Mouse (Mus musculus) MEL (cell line): ENCODE data around the gene Sec23b.

Source experiments
- CTCF ChIP-seq, 3 experiments: IDR thresholded peaks in 2 of 3; conservative IDR thresholded peaks in 1 of 3; 2 replicates each; pipeline ENCODE4 v1.5.1; 2011 to 2012; ENCODE audit warnings: low read length in 3 of 3, low read depth in 2 of 3, mild to moderate bottlenecking in 2 of 3, improper control_type of control experiment in 1 of 3, inconsistent platforms in 1 of 3, mixed read lengths in 1 of 3, moderate library complexity in 1 of 3; ENCODE audit not compliant: control insufficient read depth in 1 of 3, insufficient read depth in 1 of 3, poor library complexity in 1 of 3, severe bottlenecking in 1 of 3
- JUND ChIP-seq: IDR thresholded peaks from 2 replicates; pipeline ENCODE4 v1.6.1; 2011; ENCODE audit warnings: low read depth, mild to moderate bottlenecking, improper control_type of control experiment, low read length
- MAFK ChIP-seq: IDR thresholded peaks from 2 replicates; pipeline ENCODE4 v1.6.1; 2011; ENCODE audit warnings: low read depth, mild to moderate bottlenecking, low read length, improper control_type of control experiment, borderline replicate concordance
- NELFE ChIP-seq: IDR thresholded peaks from 2 replicates; pipeline ENCODE4 v1.6.1; 2011; ENCODE audit warnings: low read depth, low read length, improper control_type of control experiment
- NRF1 ChIP-seq: IDR thresholded peaks from 2 replicates; pipeline ENCODE4 v1.6.1; 2014; ENCODE audit warnings: low read depth, mild to moderate bottlenecking, inconsistent platforms, low read length, improper control_type of control experiment, moderate library complexity; ENCODE audit not compliant: poor library complexity, insufficient read depth, severe bottlenecking
- POLR2A ChIP-seq, 2 experiments: IDR thresholded peaks; 2 replicates each; pipeline ENCODE4 v1.6.1; 2011 to 2012; ENCODE audit warnings: low read length in 2 of 2, mild to moderate bottlenecking in 2 of 2, control low read depth in 1 of 2, improper control_type of control experiment in 1 of 2, low read depth in 1 of 2, moderate library complexity in 1 of 2; ENCODE audit not compliant: control insufficient read depth in 1 of 2, insufficient read depth in 1 of 2, poor library complexity in 1 of 2
- RAD21 ChIP-seq: IDR thresholded peaks from 2 replicates; pipeline ENCODE4 v1.6.1; 2011; ENCODE audit warnings: mild to moderate bottlenecking, low read depth, low read length, improper control_type of control experiment
- SIN3A ChIP-seq: IDR thresholded peaks from 2 replicates; pipeline ENCODE4 v1.6.1; 2012; ENCODE audit warnings: low read length, improper control_type of control experiment, inconsistent platforms
- SMC3 ChIP-seq: IDR thresholded peaks from 2 replicates; pipeline ENCODE4 v1.6.1; 2011; ENCODE audit warnings: low read depth, low read length, improper control_type of control experiment
- ZC3H11A ChIP-seq: IDR thresholded peaks from 2 replicates; pipeline ENCODE4 v1.6.1; 2012; ENCODE audit warnings: low read depth, mild to moderate bottlenecking, inconsistent platforms, low read length, improper control_type of control experiment

DNA sequence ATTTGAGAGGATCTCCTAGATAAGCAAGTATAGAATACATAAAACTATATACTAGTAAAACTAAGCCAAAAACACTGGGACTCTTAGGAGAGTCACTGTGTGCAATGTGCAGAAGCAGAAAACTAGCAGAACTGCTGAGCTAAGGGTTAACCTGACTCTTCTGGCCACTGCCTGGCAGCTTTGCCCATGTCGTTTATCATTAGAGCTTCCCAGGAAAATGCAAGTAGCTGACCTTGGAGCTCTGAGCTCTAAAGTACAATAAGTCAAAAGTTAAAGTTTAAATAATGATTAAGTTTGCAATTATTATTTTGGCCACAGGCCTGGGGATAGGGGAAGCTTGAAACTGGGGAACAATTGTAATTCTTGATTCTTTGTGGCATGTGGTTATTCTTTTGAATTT, 10.5 kb upstream of the Sec23b start:
- TF ChIP-seq SMC3 (no peak), RAD21 (no peak), POLR2A (IDR thresholded peaks at IDR 0.05; ENCODE audit: control insufficient read depth in 1 of 2, insufficient read depth in 1 of 2, low read depth in 1 of 2, low read length in 2 of 2, poor library complexity in 1 of 2) (no peak), NELFE (no peak), JUND (no peak), MAFK (no peak), ZC3H11A (no peak), SIN3A (no peak), CTCF (IDR thresholded peaks at IDR 0.05 in 2 of 3, conservative IDR thresholded peaks at IDR 0.05 in 1 of 3; ENCODE audit: control insufficient read depth in 1 of 3, insufficient read depth in 1 of 3, low read depth in 2 of 3, low read length in 3 of 3, poor library complexity in 1 of 3, severe bottlenecking in 1 of 3) (no peak), NRF1 (no peak)
